Mouse (Mus musculus) hindbrain, embryonic 16.5 days (tissue): Measurements from ENCODE around the gene Ankrd55. TPM values are rescaled to one million over a fixed set of nuclear protein-coding genes. Genes with fewer than 3 reads are reported as not detected.
A peak's percentile ranks its signal among the peaks of the same experiment; 100 is the strongest.

ENCODE experiments used
- ATAC-seq: fragments of 200-750 bp; cut with Nextera tagmentation; 2 replicates; pipeline ENCODE4 v1.8.0; 2017; ENCODE audit warnings: moderate TSS enrichment, moderate library complexity
- H3K27ac ChIP-seq: fragments of 300-500 bp; sonication (generic); 2 replicates; pipeline ENCODE4 v1.5.1; 2014; ENCODE audit warnings: low read depth, mild to moderate bottlenecking, control low read depth, low read length, moderate library complexity
- H3K27me3 ChIP-seq: fragments of 300-500 bp; sonication (generic); replicated peaks from 2 replicates; pipeline ENCODE4 v1.6.1; 2014; ENCODE audit warnings: low read length; ENCODE audit not compliant: control insufficient read depth, insufficient read depth
- H3K36me3 ChIP-seq: fragments of 300-500 bp; sonication (generic); 2 replicates; pipeline ENCODE4 v1.6.1; 2014; ENCODE audit warnings: mild to moderate bottlenecking, low read length, moderate library complexity, mixed read lengths; ENCODE audit not compliant: control insufficient read depth, insufficient read depth
- H3K4me1 ChIP-seq: fragments of 300-500 bp; sonication (generic); 2 replicates; pipeline ENCODE4 v1.6.1; 2014; ENCODE audit warnings: low read depth, low read length; ENCODE audit not compliant: control insufficient read depth, insufficient read depth
- H3K4me2 ChIP-seq: fragments of 300-500 bp; sonication (generic); 2 replicates; pipeline ENCODE4 v1.6.1; 2014; ENCODE audit warnings: mild to moderate bottlenecking, low read length, control low read depth, moderate library complexity
- H3K4me3 ChIP-seq: fragments of 300-500 bp; sonication (generic); 2 replicates; pipeline ENCODE4 v1.5.1; 2014; ENCODE audit warnings: mild to moderate bottlenecking, low read length, control low read depth, moderate library complexity
- H3K9ac ChIP-seq: fragments of 300-500 bp; sonication (generic); 2 replicates; pipeline ENCODE4 v1.6.1; 2014; ENCODE audit warnings: low read depth, mild to moderate bottlenecking, control low read depth, low read length, moderate library complexity
- H3K9me3 ChIP-seq: fragments of 300-500 bp; sonication (generic); 2 replicates; pipeline ENCODE4 v1.6.1; 2014; ENCODE audit warnings: mild to moderate bottlenecking, low read length, moderate library complexity; ENCODE audit not compliant: control insufficient read depth
- WGBS: fragments of 180-500 bp; shearing (Covaris S2); extraction: QIAGEN DNeasy Blood & Tissue Kit; methylation state at CpG from one replicate; pipeline ENCODE4 v1.1.7; 2014; 5-methylcytosine and 5-hydroxymethylcytosine counted together
- polyA plus RNA-seq: library from polyadenylated mRNA; unstranded; fragments of >200 nt; fragmentation: Nextera tagmentation; extraction: Ambion mirVana; gene quantifications from 2 replicates; pipeline ENCODE4 v1.2.1, GENCODE M21; 2015

The Ankrd55 gene
- polyA plus RNA-seq, 1 experiment from 2014 or later, result 12.6 TPM

DNA sequence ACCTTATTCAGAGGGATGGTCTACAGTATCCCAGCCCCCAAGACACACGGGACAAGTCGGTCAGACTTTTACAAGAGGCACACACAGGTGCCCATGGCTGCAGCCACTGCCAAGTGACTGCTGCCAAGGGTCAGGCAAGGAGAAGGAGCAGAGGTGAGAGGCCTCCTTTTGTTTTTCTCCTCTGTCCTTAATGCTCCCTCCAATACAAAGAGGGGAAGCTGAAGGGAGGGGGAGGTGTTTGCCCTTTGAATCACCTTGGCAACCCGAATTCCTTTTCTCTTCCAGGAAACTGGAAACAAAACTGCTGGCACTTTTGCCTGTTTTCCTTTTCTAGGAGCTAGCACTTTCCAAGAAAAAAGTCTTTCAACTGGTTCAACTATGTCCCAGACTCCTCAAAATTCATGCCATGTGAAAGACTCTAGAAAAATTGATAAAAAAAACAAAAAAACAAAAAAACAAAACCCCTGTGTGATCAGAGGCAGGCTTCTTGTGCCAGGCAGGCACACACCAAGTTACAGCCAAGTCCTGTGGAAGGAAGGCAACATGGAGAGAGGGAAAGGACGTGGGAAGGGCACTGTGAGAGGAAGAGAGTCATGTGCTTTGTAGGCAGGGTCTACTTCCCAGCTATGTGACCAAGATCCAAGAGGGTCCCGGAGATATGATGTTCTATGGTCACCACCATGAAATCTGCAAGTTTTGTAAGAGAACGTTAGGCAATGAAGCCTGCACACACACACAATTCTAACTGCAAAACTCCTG lies 66.0 kb downstream of the Ankrd55 start:
- peak; percentile 62 for ATAC-seq
- 22% methylated on average over 6 of the region's 6 CpGs for WGBS
- H3K4me2 ChIP-seq, result no peak overlapping the region

DNA sequence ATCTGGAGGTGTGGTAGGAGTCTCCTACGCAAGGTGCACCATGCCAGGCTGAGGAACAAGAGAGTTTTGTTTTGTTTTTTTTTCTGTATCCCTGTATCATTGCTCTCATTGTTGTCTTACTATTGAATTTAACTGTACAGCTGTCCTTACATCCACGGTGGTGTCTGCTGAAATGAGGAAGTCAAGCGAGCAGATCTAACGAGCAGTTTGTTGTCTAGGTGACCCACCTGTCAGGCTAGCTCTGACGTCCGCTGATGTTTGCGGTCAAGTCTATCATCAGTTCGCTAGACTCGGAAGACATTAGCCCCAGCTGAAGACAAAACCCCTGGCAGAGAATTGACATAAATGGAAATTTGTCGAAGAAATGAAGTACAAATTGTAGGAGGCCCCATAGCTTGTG lies 66.7 kb downstream of the Ankrd55 start:
- no peak overlapping the region for H3K4me2 ChIP-seq
- peaks cover 3% of the 10 kb centered on the region; the same call in 1 of the 2 replicates for H3K4me1 ChIP-seq
- H3K27ac ChIP-seq, result no peak overlapping the region
- H3K9me3 ChIP-seq, result no peaks in the 10 kb centered on the region
- H3K4me3 ChIP-seq, result no peak overlapping the region
- no peak for ATAC-seq
- no peaks in the 10 kb centered on the region for H3K27me3 ChIP-seq
- H3K9ac ChIP-seq, result no peak overlapping the region
- 71% methylated on average over 10 of the region's 10 CpGs for WGBS
- H3K36me3 ChIP-seq, result peaks cover 5% of the 10 kb centered on the region

More for the DNA sequence above, 66.0 kb downstream of the Ankrd55 start:
- Histone ChIP-seq H3K4me1 (peaks cover 3% of the 10 kb centered on the region; the same call in 1 of the 2 replicates), H3K36me3 (peaks cover 11% of the 10 kb centered on the region), H3K9me3 (peaks cover 4% of the 10 kb centered on the region; the same call in 1 of the 2 replicates), H3K27me3 (no peaks in the 10 kb centered on the region), H3K4me3 (no peak overlapping the region), H3K27ac (0 out of 2 replicates have a peak overlapping the region, but pooled peaks have one; percentile 20), H3K9ac (no peak overlapping the region)

GRCm38 (mm10) chr13:112355794-112356486 lies 67.7 kb downstream of the Ankrd55 start:
- Histone ChIP-seq H3K9ac (no peak overlapping the region), H3K9me3 (no peaks in the 10 kb centered on the region), H3K4me1 (peaks cover 3% of the 10 kb centered on the region; the same call in 1 of the 2 replicates), H3K27me3 (no peaks in the 10 kb centered on the region), H3K4me3 (no peak overlapping the region), H3K36me3 (no peaks in the 10 kb centered on the region; the same call in 1 of the 2 replicates), H3K4me2 (no peak overlapping the region), H3K27ac (no peak overlapping the region)
- no peak for ATAC-seq
- 88% methylated on average over 20 of the region's 20 CpGs for WGBS

- Histone ChIP-seq H3K4me1 (no peaks in the 10 kb centered on the region), H3K4me2 (no peak overlapping the region), H3K27ac (no peak overlapping the region), H3K9ac (no peak overlapping the region), H3K4me3 (no peak overlapping the region), H3K36me3 (no peaks in the 10 kb centered on the region), H3K9me3 (no peaks in the 10 kb centered on the region), H3K27me3 (no peaks in the 10 kb centered on the region)
- ATAC-seq, result no peak
- WGBS, result 92% methylated on average over 4 of the region's 4 CpGs
These were observed 73.3 kb downstream of the Ankrd55 start for GRCm38 (mm10) chr13:112361575-112361974.

- H3K9me3 ChIP-seq, result no peaks in the 10 kb centered on the region
- no peak overlapping the region for H3K27ac ChIP-seq
- no peaks in the 10 kb centered on the region for H3K27me3 ChIP-seq
- no peak overlapping the region for H3K9ac ChIP-seq
- H3K4me3 ChIP-seq, result no peak overlapping the region
- ATAC-seq, result no peak
- H3K4me1 ChIP-seq, result no peaks in the 10 kb centered on the region
- no peak overlapping the region for H3K4me2 ChIP-seq
- WGBS, result 92% methylated on average over 10 of the region's 10 CpGs
- peaks cover 3% of the 10 kb centered on the region; the same call in 1 of the 2 replicates for H3K36me3 ChIP-seq
These were observed 75.0 kb downstream of the Ankrd55 start for GRCm38 (mm10) chr13:112363218-112363617.

DNA sequence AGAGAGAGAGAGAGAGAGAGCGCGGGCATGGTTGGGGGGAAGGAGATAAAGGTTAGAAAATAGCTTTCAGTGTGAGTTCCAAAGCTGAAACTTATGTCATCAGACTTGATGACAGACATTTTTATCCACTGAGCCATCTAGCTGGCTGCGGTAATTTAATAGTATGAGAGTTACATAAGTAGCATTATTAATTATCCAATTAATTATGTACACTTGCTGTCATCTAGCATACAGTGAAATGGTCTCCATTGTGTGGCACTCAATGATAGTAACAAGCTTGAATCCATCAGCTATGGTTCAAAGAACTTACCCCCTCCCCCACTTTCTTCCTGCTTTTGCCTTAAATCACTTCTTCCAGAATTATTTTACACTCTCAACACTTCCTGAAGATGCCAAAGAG lies 75.5 kb downstream of the Ankrd55 start:
- WGBS, result 86% methylated on average over 3 of the region's 3 CpGs
- Histone ChIP-seq H3K9me3 (no peaks in the 10 kb centered on the region), H3K9ac (no peak overlapping the region), H3K4me2 (no peak overlapping the region), H3K4me3 (no peak overlapping the region), H3K27ac (no peak overlapping the region), H3K36me3 (peaks cover 3% of the 10 kb centered on the region; the same call in 1 of the 2 replicates), H3K4me1 (no peaks in the 10 kb centered on the region), H3K27me3 (no peaks in the 10 kb centered on the region)
- no peak for ATAC-seq

DNA sequence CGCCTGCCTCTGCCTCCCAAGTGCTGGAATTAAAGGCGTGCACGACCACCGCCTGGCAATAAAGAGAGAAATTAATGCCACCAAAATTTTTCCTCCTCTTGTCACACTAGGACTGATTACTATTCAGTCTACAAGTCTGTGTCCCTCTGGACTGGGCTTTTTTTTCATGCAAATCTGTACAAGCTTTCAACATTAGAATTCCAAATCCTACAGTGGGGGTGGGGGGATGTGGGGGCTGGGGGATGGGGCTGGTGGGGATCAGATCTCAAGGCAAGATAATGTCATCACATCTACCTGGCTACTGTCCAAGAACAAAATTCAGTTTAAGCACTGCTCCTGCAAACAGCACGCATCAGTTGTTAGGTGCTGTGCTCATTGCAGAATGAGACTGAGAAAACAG lies 76.4 kb downstream of the Ankrd55 start:
- no peak overlapping the region for H3K4me3 ChIP-seq
- WGBS, result 64% methylated on average over 5 of the region's 5 CpGs
- ATAC-seq, result no peak

DNA sequence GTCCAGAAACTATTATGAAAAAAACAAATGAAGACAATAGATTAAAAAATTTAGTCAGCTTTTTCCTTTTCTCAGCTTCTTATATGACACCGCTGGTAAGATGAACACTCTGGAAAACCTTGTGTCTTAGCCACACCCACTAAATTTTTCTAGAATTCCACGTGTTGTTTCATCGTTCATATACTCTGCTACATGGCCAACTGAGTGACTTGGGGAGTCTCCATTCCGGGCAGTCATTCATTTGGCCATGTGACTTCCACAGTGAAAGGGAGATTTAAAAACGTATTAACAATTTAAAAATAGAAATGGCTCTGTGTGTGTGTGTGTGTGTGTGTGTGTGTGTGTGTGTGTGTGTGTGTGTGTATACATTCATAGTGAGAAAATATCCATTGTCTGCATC lies 77.1 kb downstream of the Ankrd55 start:
- no peaks in the 10 kb centered on the region for H3K4me1 ChIP-seq
- H3K27me3 ChIP-seq, result no peaks in the 10 kb centered on the region
- WGBS, result 60% methylated on average over 5 of the region's 5 CpGs
- H3K9ac ChIP-seq, result no peak overlapping the region
- H3K4me2 ChIP-seq, result no peak overlapping the region
- H3K27ac ChIP-seq, result no peak overlapping the region
- H3K36me3 ChIP-seq, result peaks cover 3% of the 10 kb centered on the region; the same call in 1 of the 2 replicates
- ATAC-seq, result no peak
- no peaks in the 10 kb centered on the region for H3K9me3 ChIP-seq
- no peak overlapping the region for H3K4me3 ChIP-seq

More for the DNA sequence above, 76.4 kb downstream of the Ankrd55 start:
- Histone ChIP-seq H3K4me1 (no peaks in the 10 kb centered on the region), H3K36me3 (peaks cover 3% of the 10 kb centered on the region; the same call in 1 of the 2 replicates), H3K27me3 (no peaks in the 10 kb centered on the region), H3K27ac (no peak overlapping the region), H3K9me3 (no peaks in the 10 kb centered on the region), H3K9ac (no peak overlapping the region), H3K4me2 (no peak overlapping the region)

DNA sequence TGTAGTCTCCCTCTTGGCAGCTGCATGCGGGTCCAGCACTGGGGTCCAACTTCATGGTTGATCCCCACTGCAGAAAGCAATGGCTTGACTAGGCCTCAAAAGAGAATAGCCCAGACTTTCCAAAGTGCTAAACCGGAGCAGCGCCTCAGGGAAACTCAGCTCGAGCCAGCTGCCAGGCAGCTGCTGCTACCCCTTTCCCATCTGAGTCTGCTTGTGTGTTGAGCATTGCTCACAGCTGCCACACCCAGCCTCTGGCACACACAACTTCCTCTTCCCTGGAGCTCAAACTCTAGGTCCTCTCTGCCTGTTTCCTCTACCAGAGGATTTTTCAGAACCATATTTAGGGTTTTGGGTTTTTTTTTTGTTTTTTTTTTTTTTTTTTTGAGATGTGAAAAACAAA lies 77.5 kb downstream of the Ankrd55 start:
- 56% methylated on average over 4 of the region's 4 CpGs for WGBS
- Histone ChIP-seq H3K9ac (no peak overlapping the region), H3K9me3 (no peaks in the 10 kb centered on the region), H3K4me1 (no peaks in the 10 kb centered on the region), H3K36me3 (peaks cover 3% of the 10 kb centered on the region; the same call in 1 of the 2 replicates), H3K27me3 (no peaks in the 10 kb centered on the region), H3K4me3 (no peak overlapping the region), H3K4me2 (no peak overlapping the region), H3K27ac (no peak overlapping the region)
- no peak for ATAC-seq
